Mouse (Mus musculus): ENCODE measurements around the gene Armc9.
A peak's percentile ranks its signal among the peaks of the same experiment; 100 is the strongest.

The Armc9 gene

GRCm38 (mm10) chr1:86174602-86175001 lies 20.0 kb downstream of the Armc9 start:
- DNase-seq (ENCODE audit: low read depth) = no peak

- no peak for DNase-seq (ENCODE audit: low read depth)
Measured at GRCm38 (mm10) chr1:86176066-86176465, 21.5 kb downstream of the Armc9 start.

GRCm38 (mm10) chr1:86178462-86179253 lies 24.1 kb downstream of the Armc9 start:
- DNase-seq (ENCODE audit: low read depth) = peak; percentile 93

GRCm38 (mm10) chr1:86182004-86182709 lies 27.6 kb downstream of the Armc9 start:
- no peak for DNase-seq (ENCODE audit: low read depth)

GRCm38 (mm10) chr1:86183577-86184263 lies 29.1 kb downstream of the Armc9 start:
- no peak for DNase-seq (ENCODE audit: low read depth)

GRCm38 (mm10) chr1:86186762-86187161 lies 32.2 kb downstream of the Armc9 start:
- no peak for DNase-seq (ENCODE audit: low read depth)

- no peak for DNase-seq (ENCODE audit: low read depth)
Measured at GRCm38 (mm10) chr1:86187856-86188255, 33.3 kb downstream of the Armc9 start.

GRCm38 (mm10) chr1:86188271-86188670 lies 33.7 kb downstream of the Armc9 start:
- DNase-seq (ENCODE audit: low read depth) = no peak

GRCm38 (mm10) chr1:86189034-86189702 lies 34.6 kb downstream of the Armc9 start:
- no peak for DNase-seq (ENCODE audit: low read depth)

GRCm38 (mm10) chr1:86190843-86191242 lies 36.3 kb downstream of the Armc9 start:
- no peak for DNase-seq (ENCODE audit: low read depth)

- DNase-seq (ENCODE audit: low read depth) = no peak
Measured at GRCm38 (mm10) chr1:86194044-86194443, 39.5 kb downstream of the Armc9 start.

GRCm38 (mm10) chr1:86198276-86198675 lies 43.7 kb downstream of the Armc9 start:
- no peak for DNase-seq (ENCODE audit: low read depth)

GRCm38 (mm10) chr1:86199026-86199425 lies 44.4 kb downstream of the Armc9 start:
- DNase-seq (ENCODE audit: low read depth) = no peak

- no peak for DNase-seq (ENCODE audit: low read depth)
Measured at GRCm38 (mm10) chr1:86201312-86201711, 46.7 kb downstream of the Armc9 start.

GRCm38 (mm10) chr1:86202617-86203219 lies 48.1 kb downstream of the Armc9 start:
- no peak for DNase-seq (ENCODE audit: low read depth)

GRCm38 (mm10) chr1:86210676-86211075 lies 56.1 kb downstream of the Armc9 start:
- no peak for DNase-seq (ENCODE audit: low read depth)

GRCm38 (mm10) chr1:86211498-86211897 lies 56.9 kb downstream of the Armc9 start:
- DNase-seq (ENCODE audit: low read depth) = no peak

GRCm38 (mm10) chr1:86212731-86213130 lies 58.2 kb downstream of the Armc9 start:
- DNase-seq (ENCODE audit: low read depth) = no peak

- DNase-seq (ENCODE audit: low read depth) = peak; percentile 80
Measured at GRCm38 (mm10) chr1:86214158-86214557, 59.6 kb downstream of the Armc9 start.

- no peak for DNase-seq (ENCODE audit: low read depth)
Measured at GRCm38 (mm10) chr1:86215297-86215696, 60.7 kb downstream of the Armc9 start.

GRCm38 (mm10) chr1:86216412-86216811 lies 61.8 kb downstream of the Armc9 start:
- no peak for DNase-seq (ENCODE audit: low read depth)

GRCm38 (mm10) chr1:86217976-86218375 lies 63.4 kb downstream of the Armc9 start:
- no peak for DNase-seq (ENCODE audit: low read depth)
